Mouse (Mus musculus) neural tube, embryonic 15.5 days (tissue): ENCODE measurements around the gene Iyd. TPM values are rescaled to one million over a fixed set of nuclear protein-coding genes. Genes with fewer than 3 reads are reported as not detected.
"Not testable (repeated sequence)": the region's sequence is repeated elsewhere in the genome, so short reads cannot be mapped to it uniquely, and the experiment has no call there.

Experiments
- ATAC-seq: fragments of 200-750 bp; cut with Nextera tagmentation; 2 replicates; pipeline ENCODE4 v1.8.0; 2017; ENCODE audit warnings: mild to moderate bottlenecking, moderate TSS enrichment, moderate library complexity; ENCODE audit not compliant: low FRiP score
- H3K27ac ChIP-seq: fragments of 300-500 bp; sonication (generic); replicated peaks from 2 replicates; pipeline ENCODE4 v1.5.1; 2015; ENCODE audit warnings: mild to moderate bottlenecking, inconsistent platforms
- H3K27me3 ChIP-seq: fragments of 300-500 bp; sonication (generic); replicated peaks from 2 replicates; pipeline ENCODE4 v1.6.1; 2015; ENCODE audit warnings: inconsistent platforms
- H3K36me3 ChIP-seq: fragments of 300-500 bp; sonication (generic); 2 replicates; pipeline ENCODE4 v1.6.1; 2015; ENCODE audit warnings: inconsistent platforms
- H3K4me1 ChIP-seq: fragments of 300-500 bp; sonication (generic); 2 replicates; pipeline ENCODE4 v1.6.1; 2015; ENCODE audit warnings: inconsistent platforms
- H3K4me2 ChIP-seq: fragments of 300-500 bp; sonication (generic); 2 replicates; pipeline ENCODE4 v1.6.1; 2015; ENCODE audit warnings: inconsistent platforms, mild to moderate bottlenecking, moderate library complexity
- H3K4me3 ChIP-seq: fragments of 300-500 bp; sonication (generic); replicated peaks from 2 replicates; pipeline ENCODE4 v1.5.1; 2015; ENCODE audit warnings: mild to moderate bottlenecking, inconsistent platforms
- H3K9ac ChIP-seq: fragments of 300-500 bp; sonication (generic); replicated peaks from 2 replicates; pipeline ENCODE4 v1.6.1; 2015; ENCODE audit warnings: mild to moderate bottlenecking, inconsistent platforms
- H3K9me3 ChIP-seq: fragments of 300-500 bp; sonication (generic); replicated peaks from 2 replicates; pipeline ENCODE4 v1.6.1; 2016; ENCODE audit warnings: inconsistent platforms
- WGBS: fragments of 180-500 bp; shearing (Covaris S2); methylation state at CpG from one replicate; pipeline ENCODE4 v1.1.7; 2015; ENCODE audit warnings: mixed read lengths; 5-methylcytosine and 5-hydroxymethylcytosine counted together
- polyA plus RNA-seq: library from polyadenylated mRNA; unstranded; fragments of >200 nt; fragmentation: Nextera tagmentation; extraction: Ambion mirVana; gene quantifications from 2 replicates; pipeline ENCODE4 v1.2.1, GENCODE M21; 2015

Gene Iyd
- 0.37 and 0.45 TPM in 2 replicates for polyA plus RNA-seq

DNA sequence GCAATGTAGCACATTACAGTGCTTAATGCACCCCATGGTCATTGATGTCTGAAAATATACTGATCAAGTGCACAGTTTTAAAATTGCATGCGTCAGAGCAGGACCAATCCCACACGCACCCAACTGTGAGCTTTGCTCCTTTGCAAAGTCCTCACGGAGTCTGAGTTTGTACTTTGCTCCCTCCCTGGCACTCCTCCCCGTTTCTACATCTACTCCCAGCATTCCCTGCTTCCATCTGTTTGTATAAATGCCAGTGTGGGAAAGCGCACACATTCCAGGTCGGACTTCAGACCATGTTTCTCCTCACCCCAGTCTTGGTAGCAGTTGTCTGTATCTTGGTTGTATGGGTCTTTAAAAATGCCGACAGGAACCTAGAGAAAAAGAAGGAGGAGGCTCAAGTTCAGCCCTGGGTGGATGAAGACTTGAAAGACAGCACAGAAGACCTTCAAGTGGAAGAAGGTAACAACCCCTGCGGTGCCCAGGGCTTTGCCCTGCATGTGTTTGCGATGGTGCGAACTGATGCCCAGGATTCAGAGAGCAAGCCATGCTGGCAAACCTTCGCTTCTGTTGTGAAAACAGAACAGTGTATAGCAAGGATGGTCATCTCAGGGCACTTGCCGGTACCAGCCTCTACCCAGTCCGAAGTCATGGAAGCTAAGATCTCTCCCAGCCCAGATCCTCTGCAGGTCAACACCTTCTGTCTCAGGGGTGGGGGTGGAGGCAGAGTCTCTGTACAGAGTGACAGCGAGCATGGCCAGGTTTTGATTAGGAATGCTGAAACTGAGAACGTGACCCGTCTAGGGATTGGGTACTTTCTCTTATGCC, at the start of gene Iyd:
Gene Iyd, plus strand, starts transcription at position 238 of the 825 bp plus-strand sequence.
- ATAC-seq = no peak
- Histone ChIP-seq H3K4me3 (no peak within 1 kb of the TSS), H3K9me3 (no peaks in the 10 kb centered on the region), H3K36me3 (no peaks in the 10 kb centered on the region), H3K4me2 (no peak within 1 kb of the TSS), H3K4me1 (0 out of 2 replicates have a peak, but pooled peaks cover 5% of the 10 kb centered on the region), H3K9ac (no peak within 1 kb of the TSS), H3K27me3 (no peaks in the 10 kb centered on the region), H3K27ac (no peak within 1 kb of the TSS)
- 82% methylated on average over 16 of the region's 16 CpGs for WGBS

DNA sequence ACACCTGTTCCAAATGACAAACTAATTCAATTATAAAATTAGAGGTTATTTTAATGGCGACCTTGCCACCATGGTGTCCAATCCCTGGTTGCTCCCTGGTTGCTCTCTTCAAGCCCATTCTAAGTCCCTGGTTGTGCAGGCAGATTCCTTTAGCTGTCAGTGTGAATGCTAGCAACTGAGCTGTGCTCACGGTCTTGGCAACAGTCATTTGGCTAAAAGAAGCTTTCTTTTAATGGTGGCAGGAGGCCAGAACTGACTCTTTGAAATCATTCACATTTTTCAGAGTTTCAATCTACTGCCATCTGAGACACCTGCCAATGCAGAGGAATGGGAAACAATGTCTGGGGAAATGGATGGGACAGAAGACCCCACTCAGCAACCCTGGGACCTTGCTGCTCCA, 43.2 kb upstream of the Iyd start:
- no peaks in the 10 kb centered on the region for H3K27me3 ChIP-seq
- H3K27ac ChIP-seq = no peak overlapping the region
- H3K4me1 ChIP-seq = no peaks in the 10 kb centered on the region
- 58% methylated on average over 2 of the region's 2 CpGs for WGBS
- 0 out of 2 replicates have a peak, but pooled peaks cover 3% of the 10 kb centered on the region for H3K9me3 ChIP-seq
- H3K4me2 ChIP-seq = no peak overlapping the region
- H3K9ac ChIP-seq = no peak overlapping the region
- no peak overlapping the region for H3K4me3 ChIP-seq
- H3K36me3 ChIP-seq = no peaks in the 10 kb centered on the region
- no peak for ATAC-seq

DNA sequence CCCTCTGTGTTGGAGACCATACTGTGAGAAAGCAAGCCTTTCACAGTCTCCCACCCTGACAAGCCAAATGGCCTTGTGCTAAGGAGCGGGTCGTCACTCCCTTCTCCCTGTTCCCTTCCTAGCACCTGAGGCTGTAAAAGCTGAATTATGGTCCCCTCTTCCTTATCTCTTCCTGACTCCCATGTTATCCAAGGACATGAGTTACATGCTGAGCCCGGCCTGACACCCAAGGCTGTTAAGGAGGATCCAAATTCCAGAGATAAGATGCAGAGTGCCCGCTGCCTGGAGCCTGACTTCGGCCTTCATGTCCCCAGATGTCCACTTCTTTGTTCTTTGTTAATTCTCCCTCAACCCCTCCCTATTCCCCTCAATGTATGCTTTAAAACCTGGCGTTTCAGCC, 39.2 kb upstream of the Iyd start:
- not testable (repeated sequence) for H3K9me3 ChIP-seq, H3K4me3 ChIP-seq, H3K4me1 ChIP-seq, H3K27me3 ChIP-seq, H3K27ac ChIP-seq, H3K4me2 ChIP-seq, H3K9ac ChIP-seq, H3K36me3 ChIP-seq, ATAC-seq
- WGBS = 96% methylated on average over 6 of the region's 6 CpGs

DNA sequence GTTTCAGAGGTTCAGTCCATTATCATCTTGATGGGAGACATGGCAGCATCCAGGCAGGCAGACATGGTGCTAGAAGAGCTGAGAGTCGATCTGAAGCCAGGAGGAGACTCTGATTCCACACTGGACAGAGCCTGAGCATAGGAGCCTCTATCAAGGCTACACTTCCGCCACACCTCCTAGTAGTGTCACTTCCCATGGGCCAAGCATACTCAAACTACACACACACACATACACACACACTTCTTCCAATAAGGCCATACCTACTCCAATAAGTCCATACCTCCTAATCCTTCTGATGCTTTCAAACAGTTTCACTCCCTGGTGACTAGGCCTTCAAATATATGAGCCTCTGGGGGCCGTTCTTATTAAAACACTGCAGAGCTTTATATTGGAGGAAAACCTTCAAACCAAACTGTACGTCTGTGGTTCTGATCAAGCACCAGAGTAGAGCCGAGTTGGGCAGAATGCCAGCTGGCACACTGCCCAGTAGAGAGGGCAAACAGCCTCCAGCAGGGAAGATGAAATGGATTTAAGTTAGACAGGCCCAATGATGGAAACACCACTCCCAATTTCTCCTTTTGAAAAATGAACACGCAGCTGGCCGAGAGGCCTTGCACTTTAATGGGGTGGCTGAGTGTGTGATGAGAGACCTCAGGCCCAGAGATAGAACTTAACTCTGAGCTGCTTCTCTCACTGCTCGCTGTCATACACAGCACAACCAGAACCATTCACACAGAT, 32.4 kb upstream of the Iyd start:
- no peaks in the 10 kb centered on the region for H3K27me3 ChIP-seq
- H3K36me3 ChIP-seq = no peaks in the 10 kb centered on the region
- H3K4me2 ChIP-seq = no peak overlapping the region
- peaks cover 11% of the 10 kb centered on the region for H3K4me1 ChIP-seq
- H3K27ac ChIP-seq = peak overlapping the region; percentile 52; the same call in 1 of the 2 replicates
- WGBS = 44% methylated on average over 8 of the region's 8 CpGs
- no peaks in the 10 kb centered on the region for H3K9me3 ChIP-seq
- ATAC-seq = peak; percentile 59
- no peak overlapping the region for H3K9ac ChIP-seq
- no peak overlapping the region for H3K4me3 ChIP-seq

DNA sequence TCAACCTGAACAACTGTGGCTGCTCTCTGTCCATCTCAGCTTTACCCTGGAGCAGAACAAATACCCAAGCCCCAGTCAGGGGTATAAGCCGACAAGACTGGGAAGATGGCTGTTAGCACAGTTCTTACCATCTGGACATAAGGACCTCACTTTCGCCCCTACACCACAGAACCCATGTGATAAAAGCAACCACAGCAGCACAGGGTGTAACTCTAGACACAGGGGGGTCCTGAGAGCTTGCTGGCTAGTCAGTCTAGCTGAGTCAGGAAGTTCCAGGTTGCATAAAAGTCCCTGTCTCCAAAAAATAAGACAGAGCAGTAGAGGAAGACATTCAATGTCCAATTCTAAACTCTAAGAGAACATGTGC, 31.8 kb upstream of the Iyd start:
- Histone ChIP-seq H3K4me1 (peaks cover 11% of the 10 kb centered on the region), H3K36me3 (no peaks in the 10 kb centered on the region), H3K27me3 (no peaks in the 10 kb centered on the region), H3K9ac (no peak overlapping the region), H3K4me3 (no peak overlapping the region), H3K4me2 (no peak overlapping the region), H3K9me3 (no peaks in the 10 kb centered on the region), H3K27ac (peak overlapping the region; percentile 52; the same call in 1 of the 2 replicates)
- WGBS = 59% methylated on average over 2 of the region's 2 CpGs
- no peak for ATAC-seq

DNA sequence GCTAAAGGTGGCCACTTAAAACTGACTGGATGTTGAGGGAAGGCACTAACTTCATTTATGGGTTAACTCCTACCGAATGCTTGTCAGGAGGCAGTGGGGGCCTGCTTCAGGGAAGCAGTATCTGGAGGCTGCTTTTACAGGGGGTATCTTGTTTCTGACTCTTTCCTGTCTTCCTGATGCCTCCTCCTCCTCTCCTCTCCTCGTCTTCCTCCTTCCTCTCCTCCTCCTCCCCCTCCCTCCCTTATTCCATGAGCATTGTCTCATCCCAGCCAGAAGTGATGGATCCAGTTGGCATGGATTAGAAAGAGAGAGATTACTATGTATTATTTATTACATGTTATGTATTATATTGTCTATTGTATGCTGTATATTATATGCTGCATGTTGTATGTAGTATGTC, 31.3 kb upstream of the Iyd start:
- Histone ChIP-seq H3K4me2 (no peak overlapping the region), H3K9me3 (no peaks in the 10 kb centered on the region), H3K4me3 (no peak overlapping the region), H3K27ac (no peak overlapping the region), H3K27me3 (no peaks in the 10 kb centered on the region), H3K9ac (no peak overlapping the region), H3K4me1 (peaks cover 11% of the 10 kb centered on the region), H3K36me3 (no peaks in the 10 kb centered on the region)
- ATAC-seq = no peak
- 66% methylated on average over 2 of the region's 2 CpGs for WGBS

DNA sequence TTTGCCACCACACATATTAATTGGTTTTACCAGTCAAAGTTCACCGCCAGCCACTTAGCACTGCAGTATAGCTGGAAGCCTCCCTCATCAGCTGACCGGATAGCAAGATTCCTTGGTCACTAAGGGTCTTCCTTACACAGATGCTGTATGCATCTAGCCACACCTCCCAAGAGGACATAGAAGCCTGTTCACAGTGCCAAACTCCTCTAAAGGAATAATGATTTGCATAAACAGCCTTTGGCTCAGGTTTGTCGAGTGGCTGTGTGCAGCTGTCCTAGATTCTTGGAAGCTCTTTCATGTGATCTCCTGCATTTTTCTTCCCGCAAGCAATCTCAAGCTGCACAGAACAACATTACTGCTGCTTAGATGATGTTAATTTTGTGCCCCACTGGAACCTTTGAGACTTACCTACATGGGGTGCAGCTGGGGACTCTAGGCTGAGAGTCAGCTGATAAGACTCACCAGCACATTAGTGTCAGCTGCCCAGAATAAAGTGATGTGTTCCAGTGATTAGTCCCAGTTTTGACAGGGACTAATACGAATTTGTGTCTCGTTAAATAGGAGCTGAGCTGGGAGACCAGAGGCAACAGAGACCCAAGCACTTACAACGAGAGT, 30.3 kb upstream of the Iyd start:
- Histone ChIP-seq H3K4me3 (no peak overlapping the region), H3K9me3 (no peaks in the 10 kb centered on the region), H3K27me3 (no peaks in the 10 kb centered on the region), H3K36me3 (no peaks in the 10 kb centered on the region), H3K4me1 (peaks cover 11% of the 10 kb centered on the region), H3K9ac (no peak overlapping the region), H3K4me2 (no peak overlapping the region), H3K27ac (no peak overlapping the region)
- 58% methylated on average over 7 of the region's 7 CpGs for WGBS
- ATAC-seq = no peak

DNA sequence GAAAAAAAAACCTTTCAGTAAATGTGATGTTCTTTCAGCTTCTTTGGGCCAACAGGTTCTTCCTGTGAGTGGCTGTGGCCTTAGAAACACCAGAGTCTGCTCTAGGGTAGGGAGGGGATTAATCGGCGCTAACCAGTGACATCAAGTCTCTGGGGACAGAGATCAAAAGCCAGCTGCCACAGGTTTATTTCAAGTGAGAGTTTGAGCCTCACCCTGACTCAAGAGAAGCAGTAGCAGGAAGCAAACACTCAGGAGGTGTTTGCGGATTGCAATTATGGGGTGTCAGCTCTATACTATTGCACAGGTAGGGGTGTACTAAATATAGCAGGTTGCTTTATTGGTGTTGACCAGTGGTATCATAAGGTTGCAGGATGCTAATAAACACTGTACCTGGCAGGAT, 29.6 kb upstream of the Iyd start:
- 80% methylated on average over 3 of the region's 3 CpGs for WGBS
- Histone ChIP-seq H3K4me3 (no peak overlapping the region), H3K9me3 (no peaks in the 10 kb centered on the region), H3K4me2 (no peak overlapping the region), H3K27me3 (no peaks in the 10 kb centered on the region), H3K27ac (no peak overlapping the region), H3K36me3 (no peaks in the 10 kb centered on the region), H3K4me1 (peaks cover 11% of the 10 kb centered on the region), H3K9ac (no peak overlapping the region)
- ATAC-seq = no peak

DNA sequence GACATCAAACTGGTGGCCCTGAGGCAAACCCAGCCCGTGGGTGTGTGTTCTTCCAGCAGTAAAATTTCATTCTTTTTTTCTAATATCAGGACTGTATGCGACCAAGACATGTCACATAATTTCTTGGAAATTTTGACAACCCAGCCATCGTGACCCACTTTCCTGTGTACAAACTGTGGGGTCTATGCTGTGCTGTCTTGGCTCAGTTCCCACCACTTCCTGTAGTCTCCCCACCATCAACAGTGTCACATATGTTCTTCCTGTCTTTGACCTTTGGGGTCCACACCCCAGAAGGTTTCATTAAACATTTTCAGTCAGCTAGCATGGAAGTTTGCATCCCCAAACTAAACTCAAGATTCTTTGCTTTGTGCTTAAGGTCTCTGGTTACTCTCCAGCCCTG, 28.6 kb upstream of the Iyd start:
- no peaks in the 10 kb centered on the region for H3K9me3 ChIP-seq
- 79% methylated on average over 3 of the region's 3 CpGs for WGBS

DNA sequence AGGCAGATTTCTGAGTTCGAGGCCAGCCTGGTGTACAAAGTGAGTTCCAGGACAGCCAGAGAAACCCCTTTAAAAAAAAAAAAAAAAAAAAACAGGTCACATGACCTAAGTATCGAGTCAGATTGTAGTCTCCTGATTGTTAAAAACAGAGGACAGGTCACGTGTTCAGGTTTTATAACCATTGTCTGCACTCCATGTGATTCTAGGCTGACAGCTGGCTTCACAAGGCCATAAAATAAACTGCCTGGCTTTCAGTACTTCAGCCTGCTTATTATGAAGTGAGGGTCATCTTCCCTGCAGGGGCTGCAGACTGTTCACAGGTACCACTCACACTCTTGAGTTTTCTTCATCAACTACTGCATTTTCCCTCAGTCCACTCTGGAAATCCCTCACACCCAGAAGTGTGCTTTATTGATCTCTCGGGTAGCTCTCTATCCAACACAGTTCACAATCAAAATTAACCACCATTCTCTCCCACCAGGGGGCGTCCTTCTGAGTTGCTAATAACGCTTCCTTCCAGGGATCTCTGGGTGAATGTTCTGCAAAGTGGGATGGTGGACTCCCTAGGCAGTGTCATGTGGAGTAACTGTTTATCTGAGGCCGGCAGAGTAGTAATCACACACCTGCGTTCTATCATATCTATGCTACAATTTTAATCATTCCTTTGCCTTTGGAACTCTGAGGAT, 27.3 kb upstream of the Iyd start:
- no peaks in the 10 kb centered on the region for H3K27me3 ChIP-seq
- 64% methylated on average over 8 of the region's 8 CpGs for WGBS
- no peak for ATAC-seq
- H3K36me3 ChIP-seq = no peaks in the 10 kb centered on the region
- no peak overlapping the region for H3K4me2 ChIP-seq
- no peak overlapping the region for H3K9ac ChIP-seq
- peaks cover 6% of the 10 kb centered on the region for H3K4me1 ChIP-seq
- H3K4me3 ChIP-seq = no peak overlapping the region
- H3K9me3 ChIP-seq = no peaks in the 10 kb centered on the region
- no peak overlapping the region for H3K27ac ChIP-seq

More for the DNA sequence above, 28.6 kb upstream of the Iyd start:
- no peak overlapping the region for H3K4me3 ChIP-seq
- H3K4me2 ChIP-seq = no peak overlapping the region
- H3K27me3 ChIP-seq = no peaks in the 10 kb centered on the region
- no peak for ATAC-seq
- peaks cover 11% of the 10 kb centered on the region for H3K4me1 ChIP-seq
- H3K27ac ChIP-seq = no peak overlapping the region
- no peaks in the 10 kb centered on the region for H3K36me3 ChIP-seq
- H3K9ac ChIP-seq = no peak overlapping the region

DNA sequence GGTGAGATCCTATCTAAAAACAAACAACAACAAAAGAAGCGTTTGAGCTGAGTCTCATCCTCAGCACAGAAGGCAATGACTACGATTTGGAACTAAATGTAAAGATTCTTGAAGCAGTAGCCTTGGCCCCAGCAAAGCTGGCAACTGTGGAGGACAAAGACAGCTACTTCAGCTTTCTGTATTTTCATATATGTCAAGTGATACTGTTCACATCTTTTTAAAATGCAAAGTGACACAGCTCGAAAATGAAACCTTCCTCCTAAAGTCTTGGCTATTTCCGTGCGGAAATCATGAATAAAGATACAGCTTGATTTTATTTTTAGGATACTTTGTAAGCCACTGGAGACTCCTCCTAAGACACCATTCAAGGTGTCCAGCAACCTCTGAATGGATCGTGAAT, 26.1 kb upstream of the Iyd start:
- Histone ChIP-seq H3K9me3 (no peaks in the 10 kb centered on the region), H3K4me3 (no peak overlapping the region), H3K36me3 (no peaks in the 10 kb centered on the region), H3K4me1 (no peaks in the 10 kb centered on the region; the same call in none of the 2 replicates), H3K9ac (no peak overlapping the region), H3K4me2 (no peak overlapping the region), H3K27me3 (no peaks in the 10 kb centered on the region), H3K27ac (no peak overlapping the region)
- 81% methylated on average over 6 of the region's 6 CpGs for WGBS
- no peak for ATAC-seq
